Mouse (Mus musculus) liver, postnatal 0 days (tissue): ENCODE data around the gene Ralgapa2. TPM values are rescaled to one million over a fixed set of nuclear protein-coding genes. Genes with fewer than 3 reads are reported as not detected.
A peak's percentile ranks its signal among the peaks of the same experiment; 100 is the strongest.

Source experiments
- ATAC-seq: fragments of 200-750 bp; cut with Nextera tagmentation; 2 replicates; pipeline ENCODE4 v1.8.0; 2017; ENCODE audit warnings: mild to moderate bottlenecking, moderate library complexity
- DNase-seq: peaks from one replicate; pipeline ENCODE4 v3.0.0-alpha.2; 2016
- H3K27ac ChIP-seq: fragments of 300-500 bp; sonication (generic); 2 replicates; pipeline ENCODE4 v1.5.1; 2014; ENCODE audit warnings: antibody characterized with exemption, moderate library complexity, mild to moderate bottlenecking, low read depth
- H3K27me3 ChIP-seq: fragments of 300-500 bp; sonication (generic); 2 replicates; pipeline ENCODE4 v1.6.1; 2014; ENCODE audit warnings: low read length, control low read depth, mixed read lengths; ENCODE audit not compliant: insufficient read depth
- H3K36me3 ChIP-seq: fragments of 300-500 bp; sonication (generic); replicated peaks from 2 replicates; pipeline ENCODE4 v1.6.1; 2014; ENCODE audit warnings: mild to moderate bottlenecking, control low read depth, low read length, moderate library complexity, mixed read lengths; ENCODE audit not compliant: insufficient read depth
- H3K4me1 ChIP-seq: fragments of 300-500 bp; sonication (generic); 2 replicates; pipeline ENCODE4 v1.6.1; 2014; ENCODE audit warnings: antibody characterized with exemption, mild to moderate bottlenecking, control low read depth; ENCODE audit not compliant: insufficient read depth
- H3K4me2 ChIP-seq: fragments of 300-500 bp; sonication (generic); 2 replicates; pipeline ENCODE4 v1.6.1; 2014; ENCODE audit warnings: low read depth, mild to moderate bottlenecking, low read length, moderate library complexity, mixed read lengths
- H3K4me3 ChIP-seq: fragments of 300-500 bp; sonication (generic); 2 replicates; pipeline ENCODE4 v1.5.1; 2014; ENCODE audit warnings: low read depth, low read length
- H3K9ac ChIP-seq: fragments of 300-500 bp; sonication (generic); replicated peaks from 2 replicates; pipeline ENCODE4 v1.6.1; 2014; ENCODE audit warnings: mild to moderate bottlenecking, moderate library complexity
- H3K9me3 ChIP-seq: fragments of 300-500 bp; sonication (generic); 2 replicates; pipeline ENCODE4 v1.6.1; 2016; ENCODE audit warnings: mild to moderate bottlenecking, control low read depth, low read length, mixed read lengths
- CTCF ChIP-seq: sonication (generic); IDR thresholded peaks from 2 replicates; pipeline ENCODE4 v1.5.1; 2016; ENCODE audit warnings: antibody characterized with exemption, low read depth
- EP300 ChIP-seq: IDR thresholded peaks from 2 replicates; pipeline ENCODE4 v1.6.1; 2016; ENCODE audit warnings: antibody characterized with exemption, low read depth, mild to moderate bottlenecking
- WGBS: fragments of 180-500 bp; shearing (Covaris S2); extraction: QIAGEN DNeasy Blood & Tissue Kit; methylation state at CpG from one replicate; pipeline ENCODE4 v1.1.7; 2014; ENCODE audit not compliant: insufficient replicate concordance; 5-methylcytosine and 5-hydroxymethylcytosine counted together
- polyA plus RNA-seq: library from polyadenylated mRNA; unstranded; fragments of >200 nt; fragmentation: Nextera tagmentation; extraction: Ambion mirVana; gene quantifications from 2 replicates; pipeline ENCODE4 v1.2.1, GENCODE M21; 2015

Ralgapa2 gene
- polyA plus RNA-seq, 1 experiment from 2014 or later = 4.1 TPM

DNA sequence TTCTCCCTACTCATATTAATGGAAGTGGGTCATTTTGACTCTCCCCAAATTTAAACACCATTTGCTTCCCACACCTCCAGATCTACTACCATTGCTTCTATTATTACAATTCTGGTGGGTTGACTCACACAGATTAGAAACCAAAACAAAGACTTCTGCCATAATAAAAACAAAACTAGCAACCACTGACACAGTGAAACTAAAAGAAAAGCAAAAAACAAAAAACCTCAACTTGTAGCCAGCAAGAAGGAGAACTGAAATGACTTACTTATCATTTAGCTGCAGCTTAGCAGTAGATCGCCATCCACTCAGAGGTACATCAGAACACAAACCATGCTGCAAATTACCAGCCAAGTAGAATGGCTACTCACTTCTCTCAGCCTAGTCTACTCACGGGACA is 95.9 kb downstream of the Ralgapa2 start:
- Histone ChIP-seq H3K4me2 (no peak overlapping the region), H3K27ac (no peak overlapping the region), H3K4me1 (no peaks in the 10 kb centered on the region), H3K4me3 (no peak overlapping the region), H3K9me3 (no peaks in the 10 kb centered on the region), H3K27me3 (no peaks in the 10 kb centered on the region), H3K9ac (no peak overlapping the region), H3K36me3 (peaks cover 11% of the 10 kb centered on the region)
- DNase-seq (no peak), ATAC-seq (no peak)
- no peak for TF ChIP-seq EP300
- TF ChIP-seq CTCF = no peak
- 76% methylated on average over 2 of the region's 2 CpGs for WGBS

- no peak overlapping the region for H3K27ac ChIP-seq
- H3K4me1 ChIP-seq = no peaks in the 10 kb centered on the region
- WGBS = 48% methylated on average over 8 of the region's 8 CpGs
- peak; percentile 67 for DNase-seq
- ATAC-seq = 0 out of 2 replicates have a peak, but pooled peaks have one; percentile 33
- H3K9me3 ChIP-seq = no peaks in the 10 kb centered on the region
- H3K36me3 ChIP-seq = peaks cover 12% of the 10 kb centered on the region; the same call in 1 of the 2 replicates
- H3K4me3 ChIP-seq = no peak overlapping the region
- H3K27me3 ChIP-seq = no peaks in the 10 kb centered on the region
- no peak overlapping the region for H3K9ac ChIP-seq
- TF ChIP-seq EP300 (no peak), CTCF (peak; percentile 75)
- no peak overlapping the region for H3K4me2 ChIP-seq
Observed at GRCm38 (mm10) chr2:146414484-146415291, 97.5 kb downstream of the Ralgapa2 start.

DNA sequence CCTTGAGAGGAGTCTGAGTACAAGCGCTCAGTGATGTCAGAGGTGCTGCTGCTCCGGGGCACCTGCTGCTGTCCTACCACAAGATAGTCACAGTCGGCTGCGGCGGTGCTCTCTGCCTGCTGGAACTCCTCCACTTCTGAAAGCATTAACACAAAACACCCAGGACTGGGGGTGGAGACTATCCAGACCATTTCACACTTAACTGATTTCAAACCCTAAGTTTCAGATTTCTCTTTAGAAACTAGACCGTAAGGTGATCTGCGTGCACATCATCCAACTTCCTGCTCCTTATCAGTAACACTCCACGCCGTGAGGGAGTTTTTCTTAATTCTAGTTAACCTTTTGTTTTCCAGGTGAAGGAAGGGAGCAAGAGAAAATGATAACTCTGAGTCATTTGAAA is 99.4 kb downstream of the Ralgapa2 start:
- TF ChIP-seq CTCF (no peak), EP300 (no peak)

DNA sequence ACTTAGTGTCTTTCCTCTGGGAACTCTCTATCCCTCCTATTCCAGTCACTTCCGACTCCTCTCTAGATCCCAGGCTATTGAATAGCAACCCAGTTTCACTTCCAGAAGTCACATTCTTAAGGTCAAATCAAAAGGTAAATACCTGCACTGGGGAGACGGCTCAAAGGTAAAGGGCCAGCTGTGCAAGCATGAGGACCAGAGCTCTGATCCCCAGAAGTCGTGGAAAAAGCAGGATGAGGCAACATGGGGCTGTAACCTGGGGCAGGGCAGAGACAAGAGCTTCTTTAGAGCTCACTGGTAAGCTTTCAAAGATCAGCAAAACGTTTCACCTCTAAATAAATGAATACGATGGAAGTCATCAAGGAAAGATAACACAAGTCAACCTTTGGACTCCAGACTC is 100.2 kb downstream of the Ralgapa2 start:
- H3K36me3 ChIP-seq = peaks cover 14% of the 10 kb centered on the region
- no peak for ATAC-seq
- H3K9ac ChIP-seq = no peak overlapping the region

More for the DNA sequence above, 99.4 kb downstream of the Ralgapa2 start:
- no peak overlapping the region for H3K27ac ChIP-seq
- peaks cover 12% of the 10 kb centered on the region for H3K36me3 ChIP-seq
- no peak overlapping the region for H3K4me3 ChIP-seq
- no peak overlapping the region for H3K9ac ChIP-seq
- H3K4me2 ChIP-seq = no peak overlapping the region
- no peaks in the 10 kb centered on the region for H3K27me3 ChIP-seq
- H3K4me1 ChIP-seq = no peaks in the 10 kb centered on the region
- ATAC-seq (no peak), DNase-seq (no peak)
- 59% methylated on average over 9 of the region's 9 CpGs for WGBS
- no peaks in the 10 kb centered on the region for H3K9me3 ChIP-seq

GRCm38 (mm10) chr2:146407078-146407477 is 105.1 kb downstream of the Ralgapa2 start:
- H3K27ac ChIP-seq = no peak overlapping the region
- H3K4me3 ChIP-seq = no peak overlapping the region
- no peak overlapping the region for H3K9ac ChIP-seq
- TF ChIP-seq EP300 (no peak), CTCF (no peak)
- 78% methylated on average over 4 of the region's 4 CpGs for WGBS
- no peak for ATAC-seq
- H3K27me3 ChIP-seq = no peaks in the 10 kb centered on the region
- H3K36me3 ChIP-seq = peaks cover 21% of the 10 kb centered on the region
- no peak overlapping the region for H3K4me2 ChIP-seq
- H3K9me3 ChIP-seq = no peaks in the 10 kb centered on the region
- no peaks in the 10 kb centered on the region for H3K4me1 ChIP-seq
- no peak for DNase-seq

More for the DNA sequence above, 100.2 kb downstream of the Ralgapa2 start:
- 65% methylated on average over 5 of the region's 5 CpGs for WGBS
- Histone ChIP-seq H3K4me1 (no peaks in the 10 kb centered on the region), H3K27me3 (no peaks in the 10 kb centered on the region), H3K9me3 (no peaks in the 10 kb centered on the region), H3K27ac (no peak overlapping the region), H3K4me2 (no peak overlapping the region), H3K4me3 (no peak overlapping the region)
- DNase-seq = no peak
- TF ChIP-seq CTCF = no peak
- TF ChIP-seq EP300 = no peak

DNA sequence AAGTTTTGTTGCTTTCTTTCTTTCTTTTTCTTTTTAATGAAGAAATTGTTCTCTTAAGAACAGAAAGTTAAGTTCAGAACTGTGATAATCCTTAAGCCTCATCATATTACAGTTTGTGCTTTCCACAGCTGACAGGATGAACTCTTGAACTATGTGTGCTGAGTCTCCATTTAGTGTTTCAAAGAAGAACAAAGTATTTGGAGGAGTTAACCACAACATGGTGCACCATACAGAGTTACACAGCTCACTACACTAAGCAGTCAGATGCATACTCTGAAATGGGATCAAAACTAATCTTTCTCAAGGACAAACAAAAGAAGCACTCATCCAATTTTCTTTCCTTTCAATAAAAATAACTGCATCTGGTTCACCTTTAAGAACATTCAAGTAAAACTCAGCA is 110.6 kb downstream of the Ralgapa2 start:
- H3K36me3 ChIP-seq = peaks cover 18% of the 10 kb centered on the region
- H3K9me3 ChIP-seq = no peaks in the 10 kb centered on the region
- no peak for DNase-seq
- H3K27ac ChIP-seq = no peak overlapping the region
- ATAC-seq = no peak
- H3K9ac ChIP-seq = no peak overlapping the region
- H3K4me1 ChIP-seq = no peaks in the 10 kb centered on the region
- H3K4me3 ChIP-seq = no peak overlapping the region
- no peaks in the 10 kb centered on the region for H3K27me3 ChIP-seq
- no peak overlapping the region for H3K4me2 ChIP-seq
- TF ChIP-seq CTCF (no peak), EP300 (no peak)
